ENCODE assay signal across 17 mouse cellular contexts in genomic region chr8:103166623-103167316, GRCm38 (mm10).
DNase-seq lines count a peak whose midpoint lies in the region; ATAC-seq and TF ChIP-seq lines count a peak whose summit lies in the region.
"Had no signal": no experiment of that assay in that cellular context is flagged by ENCODE, and none has a peak within 500 bp of the region (broad histone marks: within the 10 kb centered on the region; RNA-seq: fewer than 3 reads in every experiment).

No protein-coding gene starts in this region.

- H3K9me3 ChIP-seq in stomach, embryonic 14.5 days (ENCODE audit: control insufficient read depth, low read depth, low read length), result no peaks in the 10 kb centered on the region
- no peaks in the 10 kb centered on the region for H3K9me3 ChIP-seq in stomach, postnatal 0 days (ENCODE audit: control insufficient read depth, low read length)
- no peaks in the 10 kb centered on the region for H3K9me3 ChIP-seq in forebrain, embryonic 13.5 days (replicated peaks)
- no peaks in the 10 kb centered on the region for H3K9me3 ChIP-seq in midbrain, embryonic 12.5 days
- H3K9me3 ChIP-seq: heart, embryonic 10.5 days; liver, embryonic 13.5 days; neural tube, embryonic 13.5 days had no signal

- no peak overlapping the region for H3K9ac ChIP-seq in stomach, embryonic 14.5 days (replicated peaks; ENCODE audit: low read depth, low read length)
- no peak overlapping the region for H3K9ac ChIP-seq in stomach, postnatal 0 days (ENCODE audit: low read length)
- no peak overlapping the region for H3K9ac ChIP-seq in forebrain, embryonic 13.5 days
- H3K9ac ChIP-seq in midbrain, embryonic 12.5 days (replicated peaks), result no peak overlapping the region
- H3K9ac ChIP-seq: liver, embryonic 13.5 days; neural tube, embryonic 13.5 days had no signal

- no peak overlapping the region for H3K27ac ChIP-seq in stomach, embryonic 14.5 days (ENCODE audit: low read length)
- H3K27ac ChIP-seq in stomach, postnatal 0 days (replicated peaks), result no peak overlapping the region
- no peak overlapping the region for H3K27ac ChIP-seq in forebrain, embryonic 13.5 days
- H3K27ac ChIP-seq in midbrain, embryonic 12.5 days (replicated peaks), result no peak overlapping the region
- H3K27ac ChIP-seq: heart, embryonic 10.5 days; liver, embryonic 13.5 days; neural tube, embryonic 13.5 days had no signal

- ATAC-seq in stomach, embryonic 14.5 days (ENCODE audit: insufficient number of reproducible peaks, insufficient read depth, low FRiP score, low read depth), result 0 out of 2 replicates have a peak, but pooled peaks have one; percentile 28
- no peak for ATAC-seq in stomach, postnatal 0 days (ENCODE audit: low FRiP score, low TSS enrichment)
- peak; percentile 84 for ATAC-seq in forebrain, embryonic 13.5 days
- ATAC-seq in midbrain, embryonic 12.5 days (ENCODE audit: low FRiP score, low read depth), result peak; percentile 83
- ATAC-seq: intestine, embryonic 16.5 days had no signal

- no peak overlapping the region for H3K4me3 ChIP-seq in stomach, embryonic 14.5 days (ENCODE audit: low read depth, low read length)
- no peak overlapping the region for H3K4me3 ChIP-seq in stomach, postnatal 0 days (ENCODE audit: low read depth, low read length)
- no peak overlapping the region for H3K4me3 ChIP-seq in forebrain, embryonic 13.5 days
- H3K4me3 ChIP-seq in midbrain, embryonic 12.5 days, result no peak overlapping the region
- H3K4me3 ChIP-seq: heart, embryonic 10.5 days; liver, embryonic 13.5 days; neural tube, embryonic 13.5 days had no signal

- TF ChIP-seq CTCF in stomach, postnatal 0 days (IDR thresholded peaks at IDR 0.05; ENCODE audit: low read depth), result no peak

- H3K4me2 ChIP-seq in stomach, embryonic 14.5 days (replicated peaks; ENCODE audit: low read depth, low read length), result no peak overlapping the region
- H3K4me2 ChIP-seq in stomach, postnatal 0 days (replicated peaks; ENCODE audit: low read depth), result no peak overlapping the region
- no peak overlapping the region for H3K4me2 ChIP-seq in forebrain, embryonic 13.5 days
- no peak overlapping the region for H3K4me2 ChIP-seq in midbrain, embryonic 12.5 days (replicated peaks)
- H3K4me2 ChIP-seq: liver, embryonic 13.5 days; neural tube, embryonic 13.5 days had no signal

- H3K36me3 ChIP-seq in stomach, embryonic 14.5 days (ENCODE audit: control insufficient read depth, insufficient read depth, low read length), result no peaks in the 10 kb centered on the region
- H3K36me3 ChIP-seq in stomach, postnatal 0 days (ENCODE audit: control insufficient read depth, insufficient read depth, low read length), result no peaks in the 10 kb centered on the region
- H3K36me3 ChIP-seq in forebrain, embryonic 13.5 days (ENCODE audit: poor library complexity, severe bottlenecking), result no peaks in the 10 kb centered on the region
- no peaks in the 10 kb centered on the region for H3K36me3 ChIP-seq in midbrain, embryonic 12.5 days
- H3K36me3 ChIP-seq: heart, embryonic 10.5 days; liver, embryonic 13.5 days; neural tube, embryonic 13.5 days had no signal

- no peaks in the 10 kb centered on the region for H3K27me3 ChIP-seq in stomach, embryonic 14.5 days (ENCODE audit: control insufficient read depth, insufficient read depth, low read length)
- H3K27me3 ChIP-seq in stomach, postnatal 0 days (ENCODE audit: control insufficient read depth, insufficient read depth, low read length), result no peaks in the 10 kb centered on the region
- no peaks in the 10 kb centered on the region for H3K27me3 ChIP-seq in forebrain, embryonic 13.5 days
- no peaks in the 10 kb centered on the region for H3K27me3 ChIP-seq in midbrain, embryonic 12.5 days
- H3K27me3 ChIP-seq: CH12.LX; liver, embryonic 13.5 days; neural tube, embryonic 13.5 days had no signal

- TF ChIP-seq EP300 in stomach, postnatal 0 days (optimal IDR thresholded peaks at IDR 0.05), result no peak

- DNase-seq in stomach, postnatal 0 days (ENCODE audit: low spot score), result no peak
- no peak for DNase-seq in kidney, postnatal 14 days
- DNase-seq in urinary bladder, postnatal 10 days (ENCODE audit: low spot score), result no peak
- no peak for DNase-seq in kidney, adult 9 months
- DNase-seq: cerebellum, adult 18-20 months; gastrocnemius, postnatal 10 days; liver, embryonic 13.5 days; lung, postnatal 10 days; right cerebral cortex, adult 18-20 months; spleen, adult 18-20 months had no signal

- WGBS in stomach, embryonic 14.5 days, result 59% methylated on average over 7 of the region's 7 CpGs
- WGBS in stomach, postnatal 0 days, result 59% methylated on average over 7 of the region's 7 CpGs
- WGBS in forebrain, embryonic 13.5 days, result 51% methylated on average over 7 of the region's 7 CpGs
- WGBS in midbrain, embryonic 12.5 days, result 48% methylated on average over 7 of the region's 7 CpGs

- no peaks in the 10 kb centered on the region for H3K4me1 ChIP-seq in stomach, embryonic 14.5 days (ENCODE audit: control insufficient read depth, insufficient read depth, low read length)
- H3K4me1 ChIP-seq in stomach, postnatal 0 days (replicated peaks; ENCODE audit: control insufficient read depth, insufficient read depth), result no peaks in the 10 kb centered on the region
- no peaks in the 10 kb centered on the region for H3K4me1 ChIP-seq in forebrain, embryonic 13.5 days
- no peaks in the 10 kb centered on the region for H3K4me1 ChIP-seq in midbrain, embryonic 12.5 days
- H3K4me1 ChIP-seq: heart, embryonic 10.5 days; liver, embryonic 13.5 days; neural tube, embryonic 13.5 days had no signal
